Mouse (Mus musculus): ENCODE results near the gene Bmf.

DNA sequence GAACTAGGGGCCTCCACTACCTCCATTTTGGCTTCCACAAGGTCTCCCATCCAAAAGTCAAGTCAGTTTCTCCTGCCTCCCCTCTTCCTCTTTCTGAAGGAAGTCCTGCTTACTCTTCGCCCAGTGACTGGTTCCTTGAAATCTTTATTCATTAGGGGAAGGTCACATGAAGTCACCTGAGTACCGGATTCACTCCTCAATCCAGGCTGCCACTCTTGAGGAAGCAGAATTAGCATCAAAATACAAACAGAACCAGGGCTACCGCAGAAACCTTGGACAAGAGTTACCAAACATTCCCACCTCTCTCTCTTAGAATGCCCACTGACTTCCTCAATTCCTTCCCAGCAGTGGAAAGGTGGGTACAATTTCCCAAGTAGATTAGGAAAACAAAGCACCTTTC, 38.2 kb upstream of the Bmf start:
- no peak for TF ChIP-seq CTCF (IDR thresholded peaks at IDR 0.05; ENCODE audit: low read depth)
- TF ChIP-seq EP300 (optimal IDR thresholded peaks at IDR 0.05), result no peak

Data from stomach, postnatal 0 days (tissue).